Mouse (Mus musculus): ENCODE results near the gene Agbl1. TPM values are rescaled to one million over a fixed set of nuclear protein-coding genes. Genes with fewer than 3 reads are reported as not detected.

Gene Agbl1
- total and polyA plus RNA-seq, 3 experiments, result not detected

DNA sequence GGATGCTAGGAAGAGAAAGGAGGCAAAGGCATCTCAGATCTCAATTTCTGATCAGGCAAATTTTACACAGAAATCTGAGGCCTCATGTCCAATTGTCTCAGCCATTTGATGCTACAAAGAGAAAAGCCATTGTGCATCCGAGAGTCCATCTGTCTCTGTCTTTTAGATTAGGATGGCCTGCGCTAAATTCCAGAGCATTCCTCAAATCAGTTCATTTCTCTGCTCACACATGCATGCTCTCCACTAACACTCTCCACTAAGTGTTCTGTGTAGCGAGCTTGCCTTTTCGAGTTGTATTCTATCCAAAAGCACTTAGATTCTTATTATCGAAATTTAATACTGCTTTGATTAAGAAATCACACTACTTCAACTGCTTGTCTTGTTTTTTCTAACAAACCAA is 159.6 kb downstream of the Agbl1 start:
- no peak overlapping the region for H3K4me2 ChIP-seq (ENCODE audit: insufficient read depth, low read depth, poor library complexity, severe bottlenecking)
- dilution Hi-C loops (cut with MboI; ENCODE audit: extremely low pct_ligation_motif_present, extremely low pct_unique_long_range_greater_than_20kb, low sequenced_read_pairs), result no loop called here

DNA sequence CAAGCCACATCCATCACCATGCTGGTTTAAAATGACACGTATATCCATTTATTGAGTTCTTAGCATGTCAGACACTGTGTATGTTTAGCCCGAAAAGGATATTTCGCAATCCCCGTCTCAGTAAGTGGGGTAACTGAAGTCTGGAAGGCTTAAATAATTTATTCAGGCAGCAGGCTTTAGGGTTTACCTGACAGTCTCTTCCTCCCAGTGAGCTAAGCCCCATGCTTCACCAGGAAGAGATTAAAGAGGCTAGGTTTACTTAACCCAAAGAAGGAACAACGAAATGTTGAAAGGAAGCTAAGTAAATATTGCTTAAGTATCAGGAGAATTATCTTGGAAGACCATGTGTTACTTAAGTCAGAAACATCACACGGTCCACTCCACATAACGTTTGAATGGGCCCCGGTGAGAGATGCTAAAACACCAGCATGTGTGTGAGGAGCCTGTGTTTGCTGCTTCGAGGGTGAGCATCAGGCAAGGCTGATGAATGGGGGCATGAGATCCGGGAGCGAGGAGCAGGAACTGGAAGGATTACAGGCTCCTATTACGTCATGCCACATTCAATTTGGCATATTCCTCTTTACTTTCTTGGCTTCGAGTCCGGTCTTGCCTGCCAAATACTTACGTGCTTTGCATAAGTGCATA is 162.7 kb downstream of the Agbl1 start:
- peaks cover 5% of the 10 kb centered on the region for H3K27me3 ChIP-seq (replicated peaks)
- no peak for DNase-seq (ENCODE audit: extremely low read depth)
- no peaks in the 10 kb centered on the region for H3K36me3 ChIP-seq (replicated peaks in 1 of 2; ENCODE audit: control insufficient read depth in 1 of 2, insufficient read depth in 1 of 2, low read length in 1 of 2)
- no peaks in the 10 kb centered on the region for H3K9me3 ChIP-seq (replicated peaks; ENCODE audit: low read length)
- H3K9ac ChIP-seq (ENCODE audit: insufficient read depth, low read depth), result no peak overlapping the region
- H3K27ac ChIP-seq (ENCODE audit: insufficient read depth, low read depth), result no peak overlapping the region
- H3K79me2 ChIP-seq (replicated peaks; ENCODE audit: control insufficient read depth, extremely low read depth, insufficient read depth, poor library complexity, severe bottlenecking), result no peaks in the 10 kb centered on the region
- peaks cover 6 to 9% of the 10 kb centered on the region in 2 experiments; a peak in 3 of 4 replicates for H3K4me1 ChIP-seq (ENCODE audit: control insufficient read depth in 1 of 2, insufficient read depth in 2 of 2)
- dilution Hi-C loops (cut with MboI; ENCODE audit: extremely low pct_ligation_motif_present, extremely low pct_unique_long_range_greater_than_20kb, low sequenced_read_pairs), result no loop called here
- no peak overlapping the region for H3K4me2 ChIP-seq (ENCODE audit: insufficient read depth, low read depth, poor library complexity, severe bottlenecking)
- in situ Hi-C loops (cut with MboI; ENCODE audit: low pct_ligation_motif_present, low pct_unique_long_range_greater_than_20kb, low sequenced_read_pairs), result no loop called here
- H3K4me3 ChIP-seq (replicated peaks in 1 of 3; ENCODE audit: low read depth in 2 of 3, low read length in 2 of 3, poor library complexity in 1 of 3), result no peak overlapping the region
- TF ChIP-seq E2F4 (IDR thresholded peaks at IDR 0.05; ENCODE audit: insufficient replicate concordance, low read depth, low read length) (no peak), POLR2AphosphoS2 (IDR thresholded peaks at IDR 0.05; ENCODE audit: low read depth, low read length) (no peak), ZKSCAN1 (IDR thresholded peaks at IDR 0.05; ENCODE audit: borderline replicate concordance, low read depth, low read length) (no peak), GABPA (IDR thresholded peaks at IDR 0.05; ENCODE audit: insufficient replicate concordance, low read depth, low read length) (no peak), BHLHE40 (IDR thresholded peaks at IDR 0.05; ENCODE audit: low read depth, low read length) (no peak), TBP (conservative IDR thresholded peaks at IDR 0.05; ENCODE audit: low read depth, low read length) (no peak), MYC (IDR thresholded peaks at IDR 0.05; ENCODE audit: low read depth, low read length) (no peak), MEF2A (IDR thresholded peaks at IDR 0.05; ENCODE audit: borderline replicate concordance, low read depth, low read length) (no peak), NRF1 (IDR thresholded peaks at IDR 0.05; ENCODE audit: low read depth, low read length) (no peak), CTCF (conservative IDR thresholded peaks at IDR 0.05 in 1 of 2, IDR thresholded peaks at IDR 0.05 in 1 of 2; ENCODE audit: low read depth in 2 of 2, low read length in 2 of 2) (no peak), MAX (IDR thresholded peaks at IDR 0.05; ENCODE audit: low read length) (no peak), POLR2A (IDR thresholded peaks at IDR 0.05; ENCODE audit: low read depth, low read length) (no peak), ZMIZ1 (IDR thresholded peaks at IDR 0.05; ENCODE audit: low read depth, low read length) (no peak), CHD1 (IDR thresholded peaks at IDR 0.05; ENCODE audit: low read depth, low read length) (no peak), TCF12 (IDR thresholded peaks at IDR 0.05; ENCODE audit: low read depth, low read length) (no peak), ETS1 (conservative IDR thresholded peaks at IDR 0.05; ENCODE audit: low read depth, low read length) (no peak), JUN (IDR thresholded peaks at IDR 0.05; ENCODE audit: insufficient read depth, low read depth, low read length) (no peak), SMC3 (IDR thresholded peaks at IDR 0.05; ENCODE audit: low read depth, low read length) (no peak)

More for the DNA sequence above, 159.6 kb downstream of the Agbl1 start:
- Histone ChIP-seq H3K9me3 (replicated peaks; ENCODE audit: low read length) (no peaks in the 10 kb centered on the region), H3K27ac (ENCODE audit: insufficient read depth, low read depth) (no peak overlapping the region), H3K9ac (ENCODE audit: insufficient read depth, low read depth) (no peak overlapping the region), H3K4me1 (ENCODE audit: control insufficient read depth in 1 of 2, insufficient read depth in 2 of 2) (no peaks in the 10 kb centered on the region; a peak in 1 of 4 replicates), H3K4me3 (replicated peaks in 1 of 3; ENCODE audit: low read depth in 2 of 3, low read length in 2 of 3, poor library complexity in 1 of 3) (no peak overlapping the region), H3K79me2 (replicated peaks; ENCODE audit: control insufficient read depth, extremely low read depth, insufficient read depth, poor library complexity, severe bottlenecking) (no peaks in the 10 kb centered on the region), H3K36me3 (replicated peaks in 1 of 2; ENCODE audit: control insufficient read depth in 1 of 2, insufficient read depth in 1 of 2, low read length in 1 of 2) (no peaks in the 10 kb centered on the region), H3K27me3 (replicated peaks) (peaks cover 5% of the 10 kb centered on the region)
- in situ Hi-C loops (cut with MboI; ENCODE audit: low pct_ligation_motif_present, low pct_unique_long_range_greater_than_20kb, low sequenced_read_pairs), result loop anchor here (10.0 kb wide), 1 partner anchor 556 kb away; no protein-coding TSS in a partner anchor
- TF ChIP-seq USF1 (IDR thresholded peaks at IDR 0.05; ENCODE audit: low read depth, low read length) (no peak), RAD21 (IDR thresholded peaks at IDR 0.05; ENCODE audit: low read depth, low read length) (no peak), MXI1 (IDR thresholded peaks at IDR 0.05; ENCODE audit: low read depth, low read length) (no peak), POLR2A (IDR thresholded peaks at IDR 0.05; ENCODE audit: low read depth, low read length) (no peak), USF2 (conservative IDR thresholded peaks at IDR 0.05; ENCODE audit: low read depth, low read length) (no peak), PAX5 (IDR thresholded peaks at IDR 0.05; ENCODE audit: low read length) (no peak), MAX (IDR thresholded peaks at IDR 0.05; ENCODE audit: low read length) (no peak), RCOR1 (conservative IDR thresholded peaks at IDR 0.05; ENCODE audit: low read depth, low read length) (no peak), CTCF (conservative IDR thresholded peaks at IDR 0.05 in 1 of 2, IDR thresholded peaks at IDR 0.05 in 1 of 2; ENCODE audit: low read depth in 2 of 2, low read length in 2 of 2) (no peak), TBP (conservative IDR thresholded peaks at IDR 0.05; ENCODE audit: low read depth, low read length) (no peak), BHLHE40 (IDR thresholded peaks at IDR 0.05; ENCODE audit: low read depth, low read length) (no peak), GABPA (IDR thresholded peaks at IDR 0.05; ENCODE audit: insufficient replicate concordance, low read depth, low read length) (no peak), ZMIZ1 (IDR thresholded peaks at IDR 0.05; ENCODE audit: low read depth, low read length) (no peak), HCFC1 (IDR thresholded peaks at IDR 0.05; ENCODE audit: low read depth, low read length) (no peak), TCF12 (IDR thresholded peaks at IDR 0.05; ENCODE audit: low read depth, low read length) (no peak)
- DNase-seq (ENCODE audit: extremely low read depth), result no peak

Data from CH12.LX (cell line).